Mouse (Mus musculus) lung, postnatal 25 days (tissue): ENCODE data around the gene Rpl12.
A peak's percentile ranks its signal among the peaks of the same experiment; 100 is the strongest.

Source experiments
- DNase-seq: peaks from one replicate; pipeline ENCODE4 v3.0.0; 2022; ENCODE audit warnings: low spot score

Rpl12 gene

GRCm38 (mm10) chr2:32940483-32940882, 20.9 kb upstream of the Rpl12 start:
- no peak for DNase-seq

- no peak for DNase-seq
These were observed 13.9 kb upstream of the Rpl12 start for GRCm38 (mm10) chr2:32947454-32947853.

- no peak for DNase-seq
These were observed 6.8 kb upstream of the Rpl12 start for GRCm38 (mm10) chr2:32954581-32954980.

- no peak for DNase-seq
These were observed 4.0 kb upstream of the Rpl12 start for GRCm38 (mm10) chr2:32957344-32957743.

- DNase-seq = no peak
These were observed 1.1 kb upstream of the Rpl12 start for GRCm38 (mm10) chr2:32960273-32960672.

GRCm38 (mm10) chr2:32962062-32962874, 909 bp downstream of the Rpl12 start:
- no peak for DNase-seq

- no peak for DNase-seq
These were observed 1.5 kb downstream of the Rpl12 start for GRCm38 (mm10) chr2:32962875-32963220.

- DNase-seq = no peak
These were observed 2.2 kb downstream of the Rpl12 start for GRCm38 (mm10) chr2:32963544-32963943.

GRCm38 (mm10) chr2:32963981-32964380, 2.6 kb downstream of the Rpl12 start:
- DNase-seq = no peak

GRCm38 (mm10) chr2:32964659-32965457, 3.5 kb downstream of the Rpl12 start:
- DNase-seq = no peak

- DNase-seq = no peak
These were observed 4.3 kb downstream of the Rpl12 start for GRCm38 (mm10) chr2:32965511-32966183.

GRCm38 (mm10) chr2:32966184-32966688, 4.9 kb downstream of the Rpl12 start:
- DNase-seq = no peak

- DNase-seq = peak; percentile 88
These were observed 5.6 kb downstream of the Rpl12 start for GRCm38 (mm10) chr2:32966689-32967631.

- DNase-seq = no peak
These were observed 6.8 kb downstream of the Rpl12 start for GRCm38 (mm10) chr2:32968024-32968614.

- no peak for DNase-seq
These were observed 8.0 kb downstream of the Rpl12 start for GRCm38 (mm10) chr2:32969326-32969725.

- DNase-seq = no peak
These were observed 9.9 kb downstream of the Rpl12 start for GRCm38 (mm10) chr2:32971235-32971634.

GRCm38 (mm10) chr2:32974216-32974615, 12.9 kb downstream of the Rpl12 start:
- no peak for DNase-seq

GRCm38 (mm10) chr2:32977114-32977513, 15.8 kb downstream of the Rpl12 start:
- DNase-seq = no peak

GRCm38 (mm10) chr2:32978675-32979074, 17.3 kb downstream of the Rpl12 start:
- no peak for DNase-seq

GRCm38 (mm10) chr2:32979675-32980074, 18.3 kb downstream of the Rpl12 start:
- DNase-seq = no peak

GRCm38 (mm10) chr2:32981281-32981680, 19.9 kb downstream of the Rpl12 start:
- DNase-seq = no peak
